Mouse (Mus musculus): ENCODE results near the gene Sdha. TPM values are rescaled to one million over a fixed set of nuclear protein-coding genes. Genes with fewer than 3 reads are reported as not detected.

Sdha gene
- polyA plus RNA-seq (2012; fragmentation: generic; extraction: Trizol) = 163 TPM

- H3K27me3 ChIP-seq (ENCODE audit: control insufficient read depth, insufficient read depth, insufficient read length) = no peaks in the 10 kb centered on the region
- peak; percentile 35 for TF ChIP-seq SRF (IDR thresholded peaks at IDR 0.05; ENCODE audit: control insufficient read depth, insufficient read length, low read depth)
- no peak for TF ChIP-seq TCF12 (IDR thresholded peaks at IDR 0.05; ENCODE audit: insufficient read depth, poor library complexity, severe bottlenecking)
- TF ChIP-seq REST (IDR thresholded peaks at IDR 0.05; ENCODE audit: insufficient read depth, insufficient read length) = peak; percentile 12
- no peak for TF ChIP-seq E2F4 (IDR thresholded peaks at IDR 0.05; ENCODE audit: insufficient read depth)
- peak in 1 of 3 experiments; percentile 17 for TF ChIP-seq MYOG (IDR thresholded peaks at IDR 0.05; ENCODE audit: control insufficient read depth in 1 of 3, insufficient read depth in 1 of 3, insufficient read length in 2 of 3, low read depth in 2 of 3)
- TF ChIP-seq USF1 (IDR thresholded peaks at IDR 0.05; ENCODE audit: low read depth) = no peak
- TF ChIP-seq MAX (IDR thresholded peaks at IDR 0.05; ENCODE audit: low read depth) = no peak
- TF ChIP-seq POLR2A (IDR thresholded peaks at IDR 0.05; ENCODE audit: insufficient read length, low read depth) = peak; percentile 95
- peak; percentile 97 for TF ChIP-seq POLR2AphosphoS2 (IDR thresholded peaks at IDR 0.05; ENCODE audit: insufficient read length, low read depth)
- no peak for TF ChIP-seq TCF3 (IDR thresholded peaks at IDR 0.05; ENCODE audit: insufficient read length, low read depth)
- peaks cover 78% of the 10 kb centered on the region for H3K79me2 ChIP-seq (ENCODE audit: control insufficient read depth, insufficient read depth)
- H3K4me3 ChIP-seq = peak within 1 kb of the TSS; percentile 97
- H3ac ChIP-seq (ENCODE audit: control insufficient read depth, insufficient read length) = peak within 1 kb of the TSS; percentile 41
- H3K4me2 ChIP-seq (ENCODE audit: low read depth) = peak within 1 kb of the TSS; percentile 81
- H3K36me3 ChIP-seq (ENCODE audit: control insufficient read depth, insufficient read depth) = peaks cover 14% of the 10 kb centered on the region
Observed at GRCm38 (mm10) chr13:74349566-74350434, at the start of gene Sdha, which contains the start of gene Ccdc127. Gene Sdha (minus strand): TSS chr13:74350280. Gene Ccdc127 (plus strand): TSS chr13:74350309.

GRCm38 (mm10) chr13:74399298-74399839 is 49.3 kb upstream of the Sdha start, which contains the start of gene Ftl1-ps1:
Gene Ftl1-ps1 (plus strand): TSS chr13:74399694.
- Histone ChIP-seq H3K4me3 (no peak within 1 kb of the TSS), H3ac (ENCODE audit: control insufficient read depth, insufficient read length) (no peak within 1 kb of the TSS), H3K79me2 (ENCODE audit: control insufficient read depth, insufficient read depth) (no peaks in the 10 kb centered on the region), H3K36me3 (ENCODE audit: control insufficient read depth, insufficient read depth) (no peaks in the 10 kb centered on the region), H3K4me2 (ENCODE audit: low read depth) (no peak within 1 kb of the TSS), H3K27me3 (ENCODE audit: control insufficient read depth, insufficient read depth, insufficient read length) (no peaks in the 10 kb centered on the region)
- TF ChIP-seq CEBPB (IDR thresholded peaks at IDR 0.05; ENCODE audit: insufficient read depth, poor library complexity, severe bottlenecking) = no peak
- TF ChIP-seq SRF (IDR thresholded peaks at IDR 0.05; ENCODE audit: control insufficient read depth, insufficient read length, low read depth) = no peak
- no peak for TF ChIP-seq TCF3 (IDR thresholded peaks at IDR 0.05; ENCODE audit: insufficient read length, low read depth)
- no peak for TF ChIP-seq TCF12 (IDR thresholded peaks at IDR 0.05; ENCODE audit: insufficient read depth, poor library complexity, severe bottlenecking)
- no peak for TF ChIP-seq USF1 (IDR thresholded peaks at IDR 0.05; ENCODE audit: low read depth)
- TF ChIP-seq REST (IDR thresholded peaks at IDR 0.05; ENCODE audit: insufficient read depth, insufficient read length) = no peak
- TF ChIP-seq MAX (IDR thresholded peaks at IDR 0.05; ENCODE audit: low read depth) = no peak
- no peak for TF ChIP-seq MYOG (IDR thresholded peaks at IDR 0.05; ENCODE audit: control insufficient read depth in 1 of 3, insufficient read depth in 1 of 3, insufficient read length in 2 of 3, low read depth in 2 of 3)
- TF ChIP-seq E2F4 (IDR thresholded peaks at IDR 0.05; ENCODE audit: insufficient read depth) = no peak
- no peak for TF ChIP-seq POLR2A (IDR thresholded peaks at IDR 0.05; ENCODE audit: insufficient read length, low read depth)
- TF ChIP-seq MYOD1 (IDR thresholded peaks at IDR 0.05; ENCODE audit: control insufficient read depth in 1 of 3, insufficient read length in 2 of 3, low read depth in 2 of 3) = no peak
- no peak for TF ChIP-seq POLR2AphosphoS2 (IDR thresholded peaks at IDR 0.05; ENCODE audit: insufficient read length, low read depth)

GRCm38 (mm10) chr13:74391156-74391555 is 41.1 kb upstream of the Sdha start:
- Histone ChIP-seq H3K79me2 (ENCODE audit: control insufficient read depth, insufficient read depth) (peaks cover 8% of the 10 kb centered on the region), H3ac (ENCODE audit: control insufficient read depth, insufficient read length) (no peak overlapping the region), H3K4me2 (ENCODE audit: low read depth) (no peak overlapping the region), H3K27me3 (ENCODE audit: control insufficient read depth, insufficient read depth, insufficient read length) (no peaks in the 10 kb centered on the region), H3K36me3 (ENCODE audit: control insufficient read depth, insufficient read depth) (no peaks in the 10 kb centered on the region), H3K4me3 (peak overlapping the region; percentile 41)
- TF ChIP-seq MYOD1 (IDR thresholded peaks at IDR 0.05; ENCODE audit: control insufficient read depth in 1 of 3, insufficient read length in 2 of 3, low read depth in 2 of 3) (no peak), MYOG (IDR thresholded peaks at IDR 0.05; ENCODE audit: control insufficient read depth in 1 of 3, insufficient read depth in 1 of 3, insufficient read length in 2 of 3, low read depth in 2 of 3) (no peak), REST (IDR thresholded peaks at IDR 0.05; ENCODE audit: insufficient read depth, insufficient read length) (no peak), MAX (IDR thresholded peaks at IDR 0.05; ENCODE audit: low read depth) (no peak), POLR2AphosphoS2 (IDR thresholded peaks at IDR 0.05; ENCODE audit: insufficient read length, low read depth) (no peak), SRF (IDR thresholded peaks at IDR 0.05; ENCODE audit: control insufficient read depth, insufficient read length, low read depth) (no peak), POLR2A (IDR thresholded peaks at IDR 0.05; ENCODE audit: insufficient read length, low read depth) (no peak), TCF3 (IDR thresholded peaks at IDR 0.05; ENCODE audit: insufficient read length, low read depth) (no peak), CEBPB (IDR thresholded peaks at IDR 0.05; ENCODE audit: insufficient read depth, poor library complexity, severe bottlenecking) (no peak), E2F4 (IDR thresholded peaks at IDR 0.05; ENCODE audit: insufficient read depth) (no peak), USF1 (IDR thresholded peaks at IDR 0.05; ENCODE audit: low read depth) (no peak), TCF12 (IDR thresholded peaks at IDR 0.05; ENCODE audit: insufficient read depth, poor library complexity, severe bottlenecking) (no peak)

- Histone ChIP-seq H3K4me3 (peak within 1 kb of the TSS; percentile 41), H3ac (ENCODE audit: control insufficient read depth, insufficient read length) (no peak within 1 kb of the TSS), H3K79me2 (ENCODE audit: control insufficient read depth, insufficient read depth) (peaks cover 8% of the 10 kb centered on the region), H3K36me3 (ENCODE audit: control insufficient read depth, insufficient read depth) (no peaks in the 10 kb centered on the region), H3K27me3 (ENCODE audit: control insufficient read depth, insufficient read depth, insufficient read length) (no peaks in the 10 kb centered on the region), H3K4me2 (ENCODE audit: low read depth) (peak within 1 kb of the TSS; percentile 81)
- no peak for TF ChIP-seq MAX (IDR thresholded peaks at IDR 0.05; ENCODE audit: low read depth)
- peak; percentile 59 for TF ChIP-seq POLR2A (IDR thresholded peaks at IDR 0.05; ENCODE audit: insufficient read length, low read depth)
- TF ChIP-seq POLR2AphosphoS2 (IDR thresholded peaks at IDR 0.05; ENCODE audit: insufficient read length, low read depth) = peak; percentile 26
Observed at GRCm38 (mm10) chr13:74390371-74390990, 40.4 kb upstream of the Sdha start, which contains the start of gene Zfp72. Gene Zfp72 (minus strand): TSS chr13:74390836.
